Mouse (Mus musculus) layer of hippocampus, postnatal 14 days (tissue): ENCODE measurements around the gene Ehd1. TPM values are rescaled to one million over a fixed set of nuclear protein-coding genes. Genes with fewer than 3 reads are reported as not detected.

Experiments
- DNase-seq, 2 experiments: peaks; one replicate each; pipeline ENCODE4 v3.0.0; 2021 to 2022; ENCODE audit warnings: low spot score in 2 of 2, mixed read lengths in 1 of 2
- total RNA-seq, 2 experiments: library from RNA; stranded (reverse); gene quantifications; 2 replicates each; pipeline ENCODE4 v1.2.3; 2021

Ehd1 gene
- total RNA-seq, 2 experiments from 2014 or later: 68.8 to 79.0 TPM

- no peak for DNase-seq
Observed at GRCm38 (mm10) chr19:6253021-6253420, 23.5 kb upstream of the Ehd1 start.

DNA sequence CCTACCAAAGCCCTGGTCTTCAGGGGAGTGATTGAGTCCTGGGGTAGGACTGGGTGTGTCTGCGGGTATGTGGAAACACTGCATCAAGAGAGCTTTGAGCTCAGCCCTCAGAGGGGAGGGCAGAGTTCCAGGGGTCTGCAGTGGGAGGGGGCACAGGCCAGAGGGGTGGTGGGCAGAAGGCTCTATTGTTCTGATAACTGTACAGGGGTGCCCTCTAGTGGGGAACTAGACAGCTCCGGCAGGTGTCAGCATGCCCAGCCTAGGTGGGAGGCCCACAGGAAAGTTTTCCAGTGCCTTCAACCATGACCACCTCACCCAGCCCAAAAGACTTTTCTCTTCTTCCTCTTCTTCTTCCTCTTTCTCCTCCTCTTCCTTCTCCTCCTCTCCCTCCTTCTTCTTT lies 16.1 kb upstream of the Ehd1 start:
- no peak for DNase-seq

DNA sequence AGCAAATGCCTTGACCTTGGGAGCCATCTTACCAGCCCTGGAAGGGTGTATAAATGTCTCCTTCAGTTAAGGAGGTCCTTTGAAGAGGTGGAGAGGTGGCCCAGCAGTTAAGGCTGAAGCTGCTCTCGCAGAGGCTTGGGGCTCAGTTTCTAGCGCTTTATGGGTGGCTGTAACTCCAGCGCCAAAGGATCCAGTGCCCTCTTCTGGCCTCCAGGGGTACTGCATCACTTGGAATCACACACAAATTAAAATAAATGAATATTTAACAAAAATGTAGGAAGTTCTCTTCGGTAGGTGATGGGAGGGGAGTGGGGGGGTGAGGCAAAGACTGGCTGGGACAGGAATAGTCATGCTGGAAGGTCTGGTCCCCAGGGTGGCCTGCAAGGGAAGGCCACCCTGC lies 15.6 kb upstream of the Ehd1 start:
- no peak for DNase-seq

DNA sequence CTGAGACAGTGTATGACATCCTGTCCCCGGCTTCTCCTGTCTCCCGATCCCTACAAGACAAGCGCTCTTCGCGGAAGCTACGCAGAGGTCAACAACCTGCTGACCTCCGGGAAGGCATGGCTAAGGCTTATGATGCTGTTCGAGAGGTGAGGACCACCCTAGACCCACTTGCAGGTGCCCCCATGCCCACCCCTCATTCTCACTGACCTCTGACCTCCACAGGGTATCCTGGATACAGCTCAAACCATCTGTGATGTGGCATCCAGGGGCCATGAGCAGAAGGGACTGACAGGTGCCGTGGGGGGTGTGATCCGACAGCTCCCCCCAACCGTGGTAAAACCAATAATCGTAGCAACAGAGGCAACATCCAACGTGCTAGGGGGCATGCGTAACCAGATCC lies 15.1 kb upstream of the Ehd1 start:
- DNase-seq: no peak

GRCm38 (mm10) chr19:6262222-6262621 lies 14.3 kb upstream of the Ehd1 start:
- peak; percentile 65 to 68 for DNase-seq

DNA sequence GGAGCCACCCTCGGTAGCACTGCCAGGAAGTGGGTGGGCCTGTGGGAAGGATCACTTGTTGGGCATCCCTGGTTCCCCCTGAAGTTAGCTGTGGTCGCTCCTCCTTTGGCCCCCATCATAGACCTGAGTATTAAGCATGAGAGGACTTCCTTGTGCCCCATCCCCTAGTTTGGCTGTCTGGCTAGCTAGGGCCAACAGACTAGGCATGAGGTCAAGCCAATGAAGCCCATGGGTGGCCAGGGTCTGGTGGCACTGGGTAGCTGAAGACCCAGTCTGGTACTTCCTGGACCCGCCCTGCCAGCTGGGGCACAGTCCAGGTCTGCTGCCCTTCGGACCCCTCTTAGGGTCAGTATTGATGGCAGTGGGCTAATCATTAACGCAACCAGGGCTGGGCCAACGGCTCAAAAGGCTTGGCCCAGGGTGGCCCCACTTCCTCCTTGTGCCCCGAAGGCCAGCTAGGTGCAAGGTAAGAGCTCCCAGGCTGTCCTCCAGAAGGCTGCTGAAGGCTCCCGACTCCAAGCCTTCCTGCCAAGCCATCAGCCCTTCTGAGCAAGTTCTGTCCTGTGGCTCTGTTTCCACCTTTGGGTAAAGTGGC lies 13.6 kb upstream of the Ehd1 start:
- no peak for DNase-seq

DNA sequence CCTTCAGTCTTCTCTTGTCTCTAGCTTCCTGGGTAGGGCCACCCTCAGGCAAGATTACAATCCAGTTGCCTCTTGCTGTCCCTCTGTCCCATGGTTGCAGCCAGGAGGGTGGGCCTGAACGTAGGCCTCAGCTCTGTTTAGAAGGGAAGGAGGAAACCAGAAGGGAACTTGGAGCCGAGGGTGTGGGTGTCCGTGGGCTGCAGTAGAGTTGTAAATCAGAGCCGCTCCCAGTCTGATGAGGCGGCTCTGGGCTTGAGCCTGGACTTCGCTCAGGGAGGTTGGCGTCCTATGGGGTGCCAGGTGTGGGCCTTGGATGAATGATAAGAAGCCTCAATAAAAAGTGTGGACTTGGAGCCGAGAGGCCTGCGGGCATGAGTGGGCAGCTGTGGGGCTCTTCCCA lies 12.3 kb upstream of the Ehd1 start:
- DNase-seq: no peak

- no peak for DNase-seq
Observed at GRCm38 (mm10) chr19:6264945-6265344, 11.6 kb upstream of the Ehd1 start.

- no peak for DNase-seq
Observed at GRCm38 (mm10) chr19:6265727-6266182, 10.8 kb upstream of the Ehd1 start.

DNA sequence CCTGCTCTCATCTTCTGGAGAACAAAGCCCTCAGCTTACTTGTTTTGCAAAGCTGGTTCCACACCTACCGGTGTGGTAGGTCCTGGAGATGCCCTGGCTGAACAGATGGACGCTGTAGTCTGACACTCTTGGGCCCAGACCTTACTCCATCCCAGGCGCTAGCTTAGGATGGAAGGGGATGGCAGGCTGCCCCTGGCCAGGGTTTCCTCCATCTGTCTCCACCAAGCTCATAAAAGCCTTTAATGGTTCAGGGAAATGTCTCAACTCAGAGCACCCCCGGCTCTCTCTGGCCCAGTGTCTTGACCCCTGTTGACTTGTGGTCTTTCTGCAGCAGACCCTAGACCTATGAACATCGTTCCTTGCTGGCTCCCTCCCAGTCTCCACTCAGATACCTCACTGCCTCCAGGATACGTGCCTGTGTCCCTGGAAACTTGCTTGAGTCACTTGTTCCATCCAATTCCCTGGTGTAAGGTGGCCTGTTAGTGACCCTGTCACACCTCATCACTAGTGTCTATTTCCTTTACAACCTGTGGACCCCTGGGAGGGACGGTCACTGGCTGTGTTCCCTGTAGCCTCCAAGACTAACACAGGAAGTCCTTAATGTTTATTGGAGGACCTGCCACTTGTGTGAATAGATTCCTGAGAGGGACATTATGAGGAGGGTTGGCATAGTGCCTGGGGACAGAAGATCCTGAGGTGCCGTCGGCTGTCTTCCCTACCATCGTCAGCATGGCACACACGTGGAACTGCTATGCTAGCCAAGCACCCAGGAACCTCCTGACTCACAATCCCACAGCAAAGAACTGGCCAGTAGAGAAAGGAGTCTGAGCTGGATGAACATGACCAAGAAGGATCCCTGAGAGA lies 9.0 kb upstream of the Ehd1 start:
- DNase-seq: no peak

GRCm38 (mm10) chr19:6268170-6268528 lies 8.4 kb upstream of the Ehd1 start:
- peak; percentile 77 to 87 for DNase-seq

DNA sequence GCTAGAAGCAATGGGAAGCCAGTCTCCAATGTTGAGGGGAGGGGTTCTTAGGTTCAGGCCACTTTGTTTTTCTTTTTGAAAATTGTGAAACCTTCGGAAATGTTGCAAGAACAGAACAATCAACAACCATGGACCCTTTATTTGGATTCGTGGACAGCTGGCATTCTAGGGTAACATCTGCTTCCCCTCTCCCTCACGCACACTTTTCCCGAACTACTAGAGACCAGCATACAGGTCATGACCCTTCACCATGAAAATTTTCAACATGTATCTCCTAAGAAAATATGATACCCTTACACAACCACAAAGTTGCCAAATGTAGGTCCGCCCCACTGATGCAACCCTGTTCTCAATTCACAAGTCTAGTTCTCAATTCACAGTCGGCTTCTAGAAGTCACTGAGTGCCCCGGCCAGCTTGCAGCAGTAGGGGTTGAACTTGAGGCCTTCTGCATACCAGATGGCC lies 7.8 kb upstream of the Ehd1 start:
- DNase-seq: no peak

DNA sequence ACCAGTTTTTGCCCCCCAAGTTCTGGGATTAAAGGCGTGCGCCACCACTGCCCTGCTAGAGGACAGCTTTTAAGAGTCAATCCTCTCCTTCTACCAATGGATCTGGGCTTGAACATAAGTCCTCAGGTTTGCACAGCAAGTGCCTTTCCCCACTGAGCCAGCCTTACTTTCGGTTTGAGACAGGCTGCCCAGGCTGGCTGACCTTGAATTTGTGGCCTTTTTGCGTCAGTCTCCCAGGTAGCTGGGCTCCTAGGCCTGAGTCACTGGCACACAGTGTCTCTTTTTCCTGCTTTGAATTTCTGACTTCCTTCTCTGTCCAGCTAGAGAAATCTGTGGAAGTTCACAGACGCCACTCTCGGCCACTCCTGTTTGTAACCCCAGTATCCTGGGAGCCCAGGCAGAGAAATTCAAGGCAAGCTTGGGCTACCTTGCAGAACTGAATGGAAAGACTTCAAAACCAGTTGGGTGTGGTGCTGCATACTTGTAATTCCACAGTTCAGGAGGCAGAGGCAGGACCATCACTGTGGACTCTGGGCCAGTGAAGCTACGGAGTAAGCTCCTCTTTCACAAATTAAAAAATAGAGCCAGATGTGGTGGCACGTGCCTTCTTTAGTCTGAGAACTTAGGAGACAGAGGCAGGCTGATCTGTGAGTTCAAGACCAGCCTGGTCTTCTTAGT lies 6.6 kb upstream of the Ehd1 start:
- no peak for DNase-seq

GRCm38 (mm10) chr19:6270661-6271060 lies 5.9 kb upstream of the Ehd1 start:
- DNase-seq: no peak

DNA sequence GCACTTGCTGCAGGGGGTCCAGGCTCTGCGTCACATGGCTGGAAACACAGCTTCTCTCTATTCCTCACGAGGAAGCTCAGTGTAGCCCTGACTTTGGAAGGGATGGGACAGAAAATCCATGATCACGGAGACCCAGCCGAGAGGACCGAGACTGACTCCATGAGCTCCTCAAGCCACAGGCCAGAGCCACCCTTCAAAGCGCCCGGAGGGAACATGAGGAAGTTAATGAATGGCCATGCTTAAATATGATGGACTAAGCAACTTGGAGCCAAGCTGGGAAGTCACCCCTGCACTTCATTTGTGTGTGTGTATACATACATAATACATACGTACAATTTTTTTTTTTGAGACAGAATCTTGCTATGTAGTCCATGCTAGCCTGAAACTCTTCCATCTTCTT lies 5.3 kb upstream of the Ehd1 start:
- no peak for DNase-seq

DNA sequence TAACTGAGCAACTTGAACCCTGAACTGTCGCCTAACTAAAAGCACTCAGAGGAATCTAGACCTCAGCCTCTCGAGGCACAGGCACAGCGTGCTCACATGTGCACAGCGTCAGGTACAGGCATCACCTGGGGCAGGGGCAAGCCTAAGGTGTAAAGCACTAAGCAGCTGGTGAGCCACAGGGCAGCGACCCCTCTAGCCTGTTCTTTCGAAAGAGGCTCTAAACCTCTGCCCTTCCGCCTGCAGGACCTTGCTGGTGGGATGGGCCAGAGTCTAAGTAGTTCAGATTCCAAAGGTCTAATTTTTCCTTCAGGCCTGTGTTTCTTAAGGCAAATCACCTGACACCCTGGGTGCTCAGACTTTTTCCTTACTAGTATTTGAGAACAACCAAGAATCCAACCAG lies 4.5 kb upstream of the Ehd1 start:
- no peak for DNase-seq

DNA sequence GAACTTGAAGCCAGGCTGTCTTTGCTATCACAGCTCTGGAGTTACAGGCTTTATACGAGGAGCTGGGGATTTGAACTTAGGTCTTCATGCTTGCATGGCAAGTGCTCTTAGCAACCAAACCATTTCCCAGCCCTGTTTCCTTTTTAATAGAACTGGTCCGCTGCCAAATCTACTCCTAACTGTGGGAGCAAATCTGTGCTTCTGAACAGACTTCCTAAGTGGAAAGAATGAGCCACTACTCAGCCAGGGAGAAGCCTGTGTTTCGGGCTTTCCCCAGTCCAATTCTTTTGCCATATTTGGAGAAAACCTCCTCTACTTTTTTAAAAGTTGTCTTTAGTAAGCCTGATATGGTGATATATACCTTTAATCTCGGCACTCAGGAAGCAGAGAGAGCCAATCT lies 3.8 kb upstream of the Ehd1 start:
- peak in 1 of 2 experiments; percentile 70 for DNase-seq

GRCm38 (mm10) chr19:6273592-6273991 lies 2.9 kb upstream of the Ehd1 start:
- DNase-seq: no peak

DNA sequence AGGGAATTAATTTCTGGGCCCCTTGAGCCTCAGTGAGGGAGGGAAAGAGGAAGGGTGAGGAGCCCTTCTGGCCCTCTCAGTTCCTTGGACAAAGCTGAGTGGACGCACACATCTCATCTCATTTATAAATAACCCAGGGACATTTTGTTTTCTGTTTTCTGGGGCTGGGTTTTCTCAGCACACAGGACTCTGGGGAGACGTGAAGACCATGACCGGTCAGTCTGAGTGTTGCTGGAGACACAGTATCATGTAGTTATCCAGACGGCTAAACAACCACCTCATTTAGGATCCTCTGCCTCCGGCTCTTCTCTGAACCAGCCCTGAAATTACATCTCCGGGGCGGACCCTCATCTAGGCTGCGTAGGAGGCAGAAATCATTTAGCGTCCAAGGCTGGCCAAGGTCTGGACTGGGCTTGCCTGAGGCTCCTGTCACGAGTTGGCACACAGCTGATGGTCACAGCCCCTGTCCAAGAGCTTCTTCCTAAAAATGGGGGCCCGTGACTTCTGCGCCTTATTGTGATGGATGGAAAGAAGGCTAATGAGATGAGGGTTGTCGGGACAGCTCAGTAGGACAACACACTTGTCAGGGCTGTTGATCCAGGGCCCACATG lies 2.4 kb upstream of the Ehd1 start:
- DNase-seq: no peak

DNA sequence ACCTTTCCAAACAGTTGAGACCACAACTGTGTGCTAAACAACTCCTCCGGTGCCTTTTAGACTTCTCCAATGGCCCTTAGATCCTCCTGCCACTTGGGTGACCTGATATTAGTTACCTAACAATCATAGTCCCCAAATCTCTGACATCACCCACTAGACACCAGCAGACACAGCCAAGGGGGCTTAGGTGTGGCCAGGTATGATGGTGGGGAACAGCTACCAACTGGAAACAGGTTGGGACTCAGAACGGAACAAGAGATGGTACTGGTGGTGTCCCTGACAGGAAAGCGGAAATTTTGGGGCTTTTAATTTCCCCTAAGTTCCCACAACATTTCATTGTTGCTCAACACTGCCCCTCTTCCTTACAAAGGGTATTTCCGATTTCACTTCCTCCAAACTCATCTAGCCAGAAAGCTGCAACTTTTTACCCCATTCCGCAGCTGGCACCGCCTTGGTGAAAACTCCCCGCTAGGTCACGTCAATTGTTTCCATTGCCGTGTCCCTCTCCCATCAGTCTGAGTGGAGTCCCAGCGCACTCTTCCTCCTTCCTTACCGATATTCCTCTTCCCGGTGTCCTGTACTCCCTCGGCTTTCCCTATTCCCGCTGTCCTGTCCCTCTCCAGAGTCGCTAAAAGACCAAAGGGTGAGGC lies 660 bp upstream of the Ehd1 start:
- DNase-seq: peak in 1 of 2 experiments; percentile 36
